Mouse (Mus musculus) kidney, postnatal 25 days (tissue): ENCODE measurements around the gene Gm33815.
"Not testable (repeated sequence)": the region's sequence is repeated elsewhere in the genome, so short reads cannot be mapped to it uniquely, and the experiment has no call there.

Experiments used
- DNase-seq, 2 experiments: peaks; one replicate each; pipeline ENCODE4 v3.0.0; 2021; ENCODE audit warnings: mixed read lengths in 2 of 2

Gm33815 gene

DNA sequence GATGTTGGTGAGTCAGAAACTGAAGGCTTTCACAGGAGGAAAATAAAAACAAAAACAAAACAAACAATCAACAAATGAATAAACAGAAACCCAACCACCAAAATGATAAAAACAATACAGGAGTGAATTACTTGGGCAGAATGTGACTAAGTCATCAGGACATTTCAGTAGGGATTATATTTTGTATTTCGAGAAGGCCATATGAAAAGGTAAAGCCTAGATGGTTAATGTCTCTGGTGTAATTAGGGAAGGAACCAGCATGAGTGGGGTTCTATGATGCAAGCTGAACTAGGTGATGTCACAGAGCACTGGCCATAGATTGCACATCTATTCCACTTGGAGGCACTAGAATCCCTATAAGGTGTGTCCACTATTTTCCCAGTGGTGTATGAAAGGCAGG lies at the start of gene Gm33815:
TSS of gene Gm33815 (plus strand) at position 301 of the 400 bp plus-strand sequence.
- DNase-seq = not testable (repeated sequence)
